Mouse (Mus musculus) heart, adult 2 months (tissue): ENCODE data around the gene Rasgrp2. TPM values are rescaled to one million over a fixed set of nuclear protein-coding genes. Genes with fewer than 3 reads are reported as not detected.

ENCODE experiments used
- DNase-seq, 2 experiments: peaks; one replicate each; pipeline ENCODE4 v3.0.0; 2021
- H3K27ac ChIP-seq: fragments of 200-600 bp; 2 replicates; pipeline ENCODE4 v1.8.1; 2022
- H3K27me3 ChIP-seq: fragments of 200-500 bp; 2 replicates; pipeline ENCODE4 v1.6.1; 2012; ENCODE audit warnings: mild to moderate bottlenecking, low read length, inconsistent platforms, mixed read lengths; ENCODE audit not compliant: control insufficient read depth, insufficient read depth
- H3K36me3 ChIP-seq: fragments of 200-500 bp; 2 replicates; pipeline ENCODE4 v1.6.1; 2012; ENCODE audit warnings: low read length, inconsistent platforms; ENCODE audit not compliant: control insufficient read depth, insufficient read depth
- H3K4me1 ChIP-seq: fragments of 200-500 bp; 2 replicates; pipeline ENCODE4 v1.6.1; 2011; ENCODE audit warnings: low read length; ENCODE audit not compliant: control insufficient read depth, insufficient read depth
- H3K4me3 ChIP-seq: fragments of 200-600 bp; 2 replicates; pipeline ENCODE4 v1.8.1; 2022
- H3K79me2 ChIP-seq: fragments of 200-500 bp; replicated peaks from 2 replicates; pipeline ENCODE4 v1.6.1; 2012; ENCODE audit warnings: mild to moderate bottlenecking, inconsistent platforms, low read length, moderate library complexity, mixed read lengths; ENCODE audit not compliant: control insufficient read depth, insufficient read depth
- H3K9ac ChIP-seq: fragments of 200-500 bp; 2 replicates; pipeline ENCODE4 v1.6.1; 2012; ENCODE audit warnings: low read depth, mild to moderate bottlenecking, control low read depth, inconsistent platforms, low read length, mixed read lengths
- CTCF ChIP-seq: fragments of 200-600 bp; IDR thresholded peaks from 2 replicates; pipeline ENCODE4 v1.8.1; 2022; ENCODE audit warnings: antibody characterized with exemption, mild to moderate bottlenecking, moderate library complexity
- EP300 ChIP-seq: fragments of 200-500 bp; IDR thresholded peaks from 2 replicates; pipeline ENCODE4 v1.6.1; 2011; ENCODE audit warnings: low read depth, low read length, control low read depth; ENCODE audit not compliant: insufficient read depth
- POLR2A ChIP-seq: fragments of 200-500 bp; IDR thresholded peaks from 2 replicates; pipeline ENCODE4 v1.6.1; 2011; ENCODE audit warnings: mild to moderate bottlenecking, low read depth, low read length, control low read depth; ENCODE audit not compliant: insufficient read depth
- WGBS: fragments of 180-500 bp; shearing (Covaris S2); methylation state at CpG from one replicate; pipeline ENCODE4 v1.1.7; 2018; 5-methylcytosine and 5-hydroxymethylcytosine counted together
- intact Hi-C: fragments of 180-260 bp; cut with DNase I; formaldehyde crosslinking; loops from one replicate; pipeline ENCODE4 v1.15.1; 2025
- polyA plus RNA-seq: library from polyadenylated mRNA; depleted of rRNA; stranded (reverse); fragments of >200 nt; gene quantifications from 2 replicates; pipeline ENCODE4 v1.2.3, GENCODE M21; 2012
- total RNA-seq, 2 experiments: library from RNA; stranded (reverse); gene quantifications; 2 replicates each; pipeline ENCODE4 v1.2.3; 2021

Gene Rasgrp2
- total and polyA plus RNA-seq, 3 experiments, result 43.3 to 97.2 (median 48.0) TPM

- TF ChIP-seq CTCF, result no peak
- no peak for TF ChIP-seq EP300
- TF ChIP-seq POLR2A, result no peak
- no peak for DNase-seq
Measured at GRCm38 (mm10) chr19:6422014-6422413, 22.9 kb downstream of the Rasgrp2 start.

GRCm38 (mm10) chr19:6423241-6423640 lies 24.1 kb downstream of the Rasgrp2 start:
- no peak overlapping the region for H3K27ac ChIP-seq
- intact Hi-C loops, result no loop called here
- H3K27me3 ChIP-seq, result peaks cover 15% of the 10 kb centered on the region
- H3K4me1 ChIP-seq, result no peaks in the 10 kb centered on the region
- 80% methylated on average over 16 of the region's 16 CpGs for WGBS
- no peak overlapping the region for H3K4me3 ChIP-seq
- no peaks in the 10 kb centered on the region for H3K36me3 ChIP-seq
- H3K79me2 ChIP-seq, result no peaks in the 10 kb centered on the region
- no peak for TF ChIP-seq EP300
- TF ChIP-seq POLR2A, result no peak
- TF ChIP-seq CTCF, result no peak
- DNase-seq, result no peak
- H3K9ac ChIP-seq, result no peak overlapping the region

More at GRCm38 (mm10) chr19:6422014-6422413, 22.9 kb downstream of the Rasgrp2 start:
- no peak overlapping the region for H3K27ac ChIP-seq
- H3K27me3 ChIP-seq, result peaks cover 3% of the 10 kb centered on the region
- WGBS, result 79% methylated on average over 7 of the region's 7 CpGs
- H3K36me3 ChIP-seq, result no peaks in the 10 kb centered on the region
- intact Hi-C loops, result no loop called here
- no peak overlapping the region for H3K9ac ChIP-seq
- H3K4me1 ChIP-seq, result no peaks in the 10 kb centered on the region
- H3K79me2 ChIP-seq, result no peaks in the 10 kb centered on the region
- H3K4me3 ChIP-seq, result no peak overlapping the region

- DNase-seq, result no peak
- H3K4me1 ChIP-seq, result no peaks in the 10 kb centered on the region
- intact Hi-C loops, result no loop called here
- no peaks in the 10 kb centered on the region for H3K36me3 ChIP-seq
- whole genome bisulfite sequencing, result 49% methylated on average over 8 of the region's 8 CpGs
- no peak overlapping the region for H3K4me3 ChIP-seq
- TF ChIP-seq EP300 (no peak), POLR2A (no peak), CTCF (no peak)
- no peaks in the 10 kb centered on the region for H3K79me2 ChIP-seq
- H3K27me3 ChIP-seq, result peaks cover 22% of the 10 kb centered on the region
- H3K27ac ChIP-seq, result no peak overlapping the region
- no peak overlapping the region for H3K9ac ChIP-seq
Measured at GRCm38 (mm10) chr19:6424137-6424881, 25.2 kb downstream of the Rasgrp2 start.

DNA sequence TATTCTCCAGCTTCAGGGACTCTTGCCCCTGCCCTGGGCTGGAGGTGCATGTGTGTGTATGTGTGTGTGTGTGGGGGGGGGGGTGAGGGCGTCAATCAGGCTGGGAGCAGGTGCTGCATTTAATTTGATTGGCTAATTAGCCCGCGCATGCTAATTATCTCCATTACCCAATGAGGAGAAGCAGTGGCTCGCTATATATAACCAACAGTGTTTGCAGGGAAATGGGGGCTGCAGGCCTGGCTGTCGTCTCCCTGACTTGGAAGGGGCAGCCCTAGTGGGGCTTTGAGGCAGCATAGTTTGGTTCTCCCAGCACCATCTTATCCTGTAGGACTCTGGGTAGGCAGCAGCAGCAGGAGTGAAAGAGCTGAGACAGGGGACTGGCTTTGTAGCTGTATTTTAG lies 26.5 kb downstream of the Rasgrp2 start:
- no peak for TF ChIP-seq CTCF
- TF ChIP-seq EP300, result no peak
- H3K27ac ChIP-seq, result no peak overlapping the region
- peaks cover 24% of the 10 kb centered on the region for H3K27me3 ChIP-seq
- H3K4me1 ChIP-seq, result no peaks in the 10 kb centered on the region
- WGBS, result 56% methylated on average over 5 of the region's 5 CpGs
- no peaks in the 10 kb centered on the region for H3K36me3 ChIP-seq
- no peak overlapping the region for H3K4me3 ChIP-seq
- intact Hi-C loops, result no loop called here
- no peak overlapping the region for H3K9ac ChIP-seq
- no peaks in the 10 kb centered on the region for H3K79me2 ChIP-seq
- DNase-seq, result no peak

- no peaks in the 10 kb centered on the region for H3K36me3 ChIP-seq
- 19% methylated on average over 13 of the region's 13 CpGs for WGBS
- no peaks in the 10 kb centered on the region for H3K4me1 ChIP-seq
- intact Hi-C loops, result loop anchor here (2.0 kb wide), 1 partner anchor 20 kb away; no protein-coding TSS in a partner anchor
- H3K4me3 ChIP-seq, result no peak overlapping the region
- H3K9ac ChIP-seq, result no peak overlapping the region
- no peaks in the 10 kb centered on the region for H3K79me2 ChIP-seq
- peaks cover 24% of the 10 kb centered on the region for H3K27me3 ChIP-seq
- DNase-seq, result no peak
- TF ChIP-seq CTCF (no peak), EP300 (no peak), POLR2A (no peak)
- no peak overlapping the region for H3K27ac ChIP-seq
Measured at GRCm38 (mm10) chr19:6426703-6427500, 27.8 kb downstream of the Rasgrp2 start.
